Mouse (Mus musculus) hindbrain, embryonic 15.5 days (tissue): Measurements from ENCODE around the gene Ttll5. TPM values are rescaled to one million over a fixed set of nuclear protein-coding genes. Genes with fewer than 3 reads are reported as not detected.

Source experiments
- ATAC-seq: fragments of 200-750 bp; cut with Nextera tagmentation; 2 replicates; pipeline ENCODE4 v1.8.0; 2017; ENCODE audit warnings: low read depth, moderate number of reproducible peaks, moderate TSS enrichment; ENCODE audit not compliant: low FRiP score
- H3K27ac ChIP-seq: fragments of 300-500 bp; sonication (generic); replicated peaks from 2 replicates; pipeline ENCODE4 v1.5.1; 2015; ENCODE audit warnings: mild to moderate bottlenecking, inconsistent platforms
- H3K27me3 ChIP-seq: fragments of 300-500 bp; sonication (generic); 2 replicates; pipeline ENCODE4 v1.6.1; 2015; ENCODE audit warnings: control low read depth, inconsistent platforms
- H3K36me3 ChIP-seq: fragments of 300-500 bp; sonication (generic); 2 replicates; pipeline ENCODE4 v1.6.1; 2015; ENCODE audit warnings: control low read depth, inconsistent platforms
- H3K4me1 ChIP-seq: fragments of 300-500 bp; sonication (generic); replicated peaks from 2 replicates; pipeline ENCODE4 v1.6.1; 2015; ENCODE audit warnings: control low read depth, inconsistent platforms
- H3K4me2 ChIP-seq: fragments of 300-500 bp; sonication (generic); 2 replicates; pipeline ENCODE4 v1.6.1; 2015; ENCODE audit warnings: moderate library complexity, mild to moderate bottlenecking, inconsistent platforms
- H3K4me3 ChIP-seq: fragments of 300-500 bp; sonication (generic); 2 replicates; pipeline ENCODE4 v1.5.1; 2015; ENCODE audit warnings: mild to moderate bottlenecking, inconsistent platforms
- H3K9ac ChIP-seq: fragments of 300-500 bp; sonication (generic); 2 replicates; pipeline ENCODE4 v1.6.1; 2015; ENCODE audit warnings: inconsistent platforms
- H3K9me3 ChIP-seq: fragments of 300-500 bp; sonication (generic); 2 replicates; pipeline ENCODE4 v1.6.1; 2016; ENCODE audit warnings: control low read depth, inconsistent platforms
- whole genome bisulfite sequencing: fragments of 180-500 bp; shearing (Covaris S2); methylation state at CpG from one replicate; pipeline ENCODE4 v1.1.7; 2015; 5-methylcytosine and 5-hydroxymethylcytosine counted together
- polyA plus RNA-seq: library from polyadenylated mRNA; unstranded; fragments of >200 nt; fragmentation: Nextera tagmentation; extraction: Ambion mirVana; gene quantifications from 2 replicates; pipeline ENCODE4 v1.2.1, GENCODE M21; 2015

The Ttll5 gene
- polyA plus RNA-seq, 1 experiment from 2014 or later = 11.8 TPM

DNA sequence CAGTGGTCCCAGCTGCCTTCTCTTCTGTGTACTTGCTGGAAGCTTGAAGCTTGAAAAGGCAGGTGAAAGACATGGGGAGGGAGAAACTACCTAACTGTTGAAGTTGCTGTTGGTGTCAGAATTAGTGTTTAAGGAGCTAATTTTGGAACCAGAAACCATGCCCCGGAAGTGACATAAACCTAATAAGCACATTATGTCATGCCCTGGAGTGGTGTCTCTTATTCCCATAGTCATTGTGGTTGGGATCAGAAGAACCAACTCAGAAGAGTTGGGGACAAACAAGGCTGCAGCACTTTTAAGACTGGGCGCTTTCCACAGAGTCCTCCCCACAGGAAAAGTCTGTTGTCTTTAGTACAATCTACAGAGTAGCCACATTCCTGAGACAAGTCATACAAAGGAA is 134.0 kb downstream of the Ttll5 start:
- H3K27ac ChIP-seq = no peak overlapping the region
- no peaks in the 10 kb centered on the region for H3K27me3 ChIP-seq
- no peak for ATAC-seq
- no peaks in the 10 kb centered on the region; the same call in 1 of the 2 replicates for H3K4me1 ChIP-seq
- 93% methylated on average over 2 of the region's 2 CpGs for WGBS
- no peak overlapping the region for H3K4me2 ChIP-seq
- no peak overlapping the region for H3K9ac ChIP-seq
- peaks cover 3% of the 10 kb centered on the region; the same call in 1 of the 2 replicates for H3K36me3 ChIP-seq
- H3K9me3 ChIP-seq = no peaks in the 10 kb centered on the region
- no peak overlapping the region for H3K4me3 ChIP-seq

DNA sequence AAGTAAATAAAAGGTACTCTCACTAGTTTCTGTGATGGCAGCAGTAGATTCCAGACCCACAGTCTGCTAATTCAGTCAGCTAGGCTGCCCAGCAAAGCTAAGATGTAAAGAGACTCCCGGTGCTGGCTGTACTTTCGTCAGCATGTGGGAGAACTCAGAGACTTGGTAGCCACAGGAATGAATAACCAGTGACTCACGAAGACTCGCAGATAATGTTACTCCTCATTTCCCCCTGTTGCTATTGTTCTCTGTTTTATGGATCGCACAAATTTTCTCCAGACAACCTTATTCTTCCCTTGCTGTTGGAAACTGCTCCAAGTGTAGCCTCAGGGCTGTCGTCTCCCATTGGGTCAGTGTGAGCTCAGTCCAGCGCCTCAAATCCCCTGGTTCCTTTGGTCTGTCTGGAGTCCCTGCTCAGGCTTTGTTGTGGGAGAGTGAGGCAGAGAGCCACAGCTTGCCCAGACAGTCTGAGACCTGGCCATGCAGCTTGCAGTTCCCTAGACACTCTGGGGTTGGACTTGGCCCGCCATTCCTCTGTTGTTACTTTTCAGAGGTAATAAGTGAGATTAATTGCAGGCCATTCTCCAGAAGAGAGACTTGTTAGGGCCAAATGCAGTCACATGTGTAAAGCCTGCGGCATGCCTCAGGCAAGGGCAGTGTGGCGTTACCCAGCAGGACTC is 135.5 kb downstream of the Ttll5 start:
- Histone ChIP-seq H3K27me3 (no peaks in the 10 kb centered on the region), H3K4me3 (no peak overlapping the region), H3K4me2 (no peak overlapping the region), H3K4me1 (no peaks in the 10 kb centered on the region; the same call in 1 of the 2 replicates), H3K9ac (no peak overlapping the region), H3K36me3 (no peaks in the 10 kb centered on the region), H3K27ac (no peak overlapping the region), H3K9me3 (no peaks in the 10 kb centered on the region)
- 72% methylated on average over 10 of the region's 10 CpGs for WGBS
- ATAC-seq = 0 out of 2 replicates have a peak, but pooled peaks have one; percentile 23

DNA sequence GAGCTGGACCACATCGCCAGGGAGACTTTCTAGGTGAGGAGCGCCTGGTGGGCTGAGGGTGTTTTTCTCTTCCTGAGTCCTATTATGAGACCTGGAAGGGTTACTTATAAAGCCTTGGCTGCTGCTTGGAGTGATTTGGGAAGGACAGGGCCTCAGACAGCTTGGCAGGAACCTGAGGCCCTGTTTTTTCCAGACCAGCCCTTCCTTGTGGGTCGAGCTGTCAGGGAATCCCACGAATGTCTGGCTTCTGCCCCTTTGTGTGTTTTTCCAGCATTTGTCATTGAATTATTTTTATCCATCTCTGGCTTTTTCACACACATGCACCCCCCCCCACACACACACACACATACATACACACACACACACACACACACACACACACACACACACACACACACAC is 136.2 kb downstream of the Ttll5 start:
- Histone ChIP-seq H3K27me3 (no peaks in the 10 kb centered on the region), H3K4me2 (no peak overlapping the region), H3K9ac (no peak overlapping the region), H3K9me3 (no peaks in the 10 kb centered on the region), H3K4me1 (no peaks in the 10 kb centered on the region; the same call in 1 of the 2 replicates), H3K27ac (no peak overlapping the region), H3K4me3 (no peak overlapping the region), H3K36me3 (no peaks in the 10 kb centered on the region)
- ATAC-seq = no peak
- WGBS = 90% methylated on average over 4 of the region's 4 CpGs

DNA sequence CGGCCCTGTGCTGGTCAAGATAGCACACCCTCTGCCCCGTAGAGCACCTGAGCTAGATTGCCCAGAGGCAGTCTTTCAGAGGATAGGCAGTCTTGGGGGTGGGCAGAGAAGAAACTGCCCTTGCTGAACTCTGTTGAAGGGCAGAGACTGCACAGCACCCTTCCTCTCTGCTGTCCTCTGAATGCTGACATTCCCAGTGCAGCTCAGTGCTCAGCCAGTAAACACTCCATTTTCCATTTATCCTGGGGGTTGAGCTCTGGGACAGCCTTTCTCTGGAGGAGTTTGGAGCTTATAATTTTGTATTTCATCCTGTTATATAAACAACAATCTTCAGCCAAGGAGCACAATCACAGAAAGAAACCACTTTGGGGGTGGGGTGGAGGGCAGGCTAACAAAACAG is 138.7 kb downstream of the Ttll5 start:
- 90% methylated on average over 2 of the region's 2 CpGs for WGBS
- ATAC-seq = no peak
- no peaks in the 10 kb centered on the region; the same call in 1 of the 2 replicates for H3K4me1 ChIP-seq

DNA sequence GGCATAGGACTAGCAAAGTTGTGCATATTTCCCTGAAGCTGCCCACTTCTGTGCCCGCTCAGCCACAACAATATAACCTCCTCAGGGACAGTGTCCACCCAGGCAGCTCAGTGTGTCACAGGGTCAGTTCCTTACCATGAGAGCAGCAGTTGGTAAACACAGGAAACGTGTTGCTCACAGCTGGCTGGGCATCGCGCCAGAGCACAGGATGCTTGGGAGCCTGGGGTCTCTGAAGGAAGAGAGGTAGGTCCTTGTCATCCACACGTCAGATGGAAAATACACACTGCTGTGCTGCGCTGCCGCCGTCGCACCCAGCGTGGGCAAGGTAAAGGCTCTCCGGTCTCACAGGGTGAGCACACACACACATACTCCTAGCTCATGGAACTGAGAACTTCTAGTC is 139.2 kb downstream of the Ttll5 start:
- Histone ChIP-seq H3K9me3 (no peaks in the 10 kb centered on the region), H3K4me2 (no peak overlapping the region), H3K27me3 (no peaks in the 10 kb centered on the region), H3K27ac (no peak overlapping the region), H3K36me3 (no peaks in the 10 kb centered on the region), H3K4me1 (no peaks in the 10 kb centered on the region; the same call in none of the 2 replicates), H3K9ac (no peak overlapping the region), H3K4me3 (no peak overlapping the region)
- ATAC-seq = no peak
- WGBS = 74% methylated on average over 11 of the region's 11 CpGs

More for the DNA sequence above, 138.7 kb downstream of the Ttll5 start:
- no peaks in the 10 kb centered on the region for H3K9me3 ChIP-seq
- H3K4me3 ChIP-seq = no peak overlapping the region
- H3K27me3 ChIP-seq = no peaks in the 10 kb centered on the region
- no peak overlapping the region for H3K9ac ChIP-seq
- H3K4me2 ChIP-seq = no peak overlapping the region
- H3K27ac ChIP-seq = no peak overlapping the region
- H3K36me3 ChIP-seq = no peaks in the 10 kb centered on the region

DNA sequence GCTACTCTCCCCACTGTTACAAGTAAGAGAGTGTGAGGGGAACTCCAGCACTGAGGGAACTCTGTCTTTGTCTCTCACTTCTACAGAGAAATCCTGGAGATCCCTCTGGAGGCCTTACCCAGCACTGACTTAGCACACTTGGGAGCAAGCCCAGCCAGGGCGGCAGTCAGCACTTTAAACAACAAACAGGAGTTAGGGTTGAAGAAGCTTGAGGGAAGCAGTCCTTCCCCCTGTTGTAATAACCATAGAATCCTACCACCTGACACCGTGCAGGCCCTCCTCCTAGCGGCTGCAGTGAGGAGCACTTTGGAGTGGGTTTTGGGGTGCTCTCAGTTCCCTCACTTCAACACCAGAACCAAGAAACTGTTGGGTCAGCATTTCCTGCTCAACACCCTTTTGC is 140.0 kb downstream of the Ttll5 start:
- H3K4me2 ChIP-seq = no peak overlapping the region
- H3K4me1 ChIP-seq = peaks cover under 1% of the 10 kb centered on the region
- H3K9ac ChIP-seq = no peak overlapping the region
- H3K27ac ChIP-seq = no peak overlapping the region
- H3K4me3 ChIP-seq = no peak overlapping the region
- no peaks in the 10 kb centered on the region for H3K9me3 ChIP-seq
- WGBS = 92% methylated on average over 3 of the region's 3 CpGs
- no peaks in the 10 kb centered on the region for H3K27me3 ChIP-seq
- H3K36me3 ChIP-seq = no peaks in the 10 kb centered on the region
- ATAC-seq = no peak

DNA sequence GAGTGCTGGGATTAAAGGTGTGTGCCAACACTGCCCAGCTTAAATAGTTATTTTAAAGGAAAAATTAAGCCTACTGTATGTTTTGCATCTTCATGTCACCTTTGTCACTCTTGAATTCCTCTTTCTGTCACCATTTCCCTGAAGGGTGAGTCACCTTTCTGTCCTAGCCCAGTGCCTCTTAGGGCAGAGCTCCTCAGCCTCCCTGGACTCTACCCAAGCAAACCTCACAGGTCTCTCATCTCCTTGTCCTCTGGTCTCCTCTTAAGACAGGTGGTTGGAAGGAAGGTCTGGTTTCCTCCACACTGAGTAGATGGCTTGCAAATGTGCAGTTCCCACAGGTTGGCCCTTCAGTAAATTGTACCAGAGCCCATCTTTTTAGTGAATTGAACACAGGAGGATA is 143.4 kb downstream of the Ttll5 start:
- Histone ChIP-seq H3K27ac (no peak overlapping the region), H3K27me3 (no peaks in the 10 kb centered on the region), H3K4me1 (peaks cover 16% of the 10 kb centered on the region), H3K36me3 (no peaks in the 10 kb centered on the region), H3K4me3 (no peak overlapping the region), H3K9ac (no peak overlapping the region), H3K4me2 (no peak overlapping the region), H3K9me3 (no peaks in the 10 kb centered on the region)
- ATAC-seq = no peak

DNA sequence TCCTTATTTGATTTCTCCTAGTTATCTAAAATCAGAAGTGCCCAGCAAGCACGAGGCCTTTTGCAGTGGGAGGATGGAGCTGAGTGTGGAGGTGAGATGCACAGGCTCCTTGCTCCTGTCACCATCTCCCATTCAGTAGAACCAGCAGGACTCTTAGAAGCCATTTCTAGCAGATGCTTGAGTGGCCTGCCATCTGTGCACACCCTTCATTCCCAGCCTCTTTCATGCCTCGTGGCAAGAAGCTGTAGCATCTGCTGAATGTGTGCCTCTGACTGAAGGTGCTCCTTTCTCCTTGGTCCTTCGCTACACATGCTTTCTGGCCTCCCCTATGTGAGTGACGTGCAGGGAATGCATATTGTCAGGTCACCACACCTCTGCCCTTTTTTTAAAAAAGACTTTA is 143.9 kb downstream of the Ttll5 start:
- Histone ChIP-seq H3K9ac (no peak overlapping the region), H3K27ac (no peak overlapping the region), H3K4me2 (no peak overlapping the region), H3K9me3 (no peaks in the 10 kb centered on the region), H3K36me3 (no peaks in the 10 kb centered on the region), H3K27me3 (no peaks in the 10 kb centered on the region), H3K4me1 (peaks cover 16% of the 10 kb centered on the region), H3K4me3 (no peak overlapping the region)
- no peak for ATAC-seq
- 73% methylated on average over 4 of the region's 4 CpGs for WGBS

DNA sequence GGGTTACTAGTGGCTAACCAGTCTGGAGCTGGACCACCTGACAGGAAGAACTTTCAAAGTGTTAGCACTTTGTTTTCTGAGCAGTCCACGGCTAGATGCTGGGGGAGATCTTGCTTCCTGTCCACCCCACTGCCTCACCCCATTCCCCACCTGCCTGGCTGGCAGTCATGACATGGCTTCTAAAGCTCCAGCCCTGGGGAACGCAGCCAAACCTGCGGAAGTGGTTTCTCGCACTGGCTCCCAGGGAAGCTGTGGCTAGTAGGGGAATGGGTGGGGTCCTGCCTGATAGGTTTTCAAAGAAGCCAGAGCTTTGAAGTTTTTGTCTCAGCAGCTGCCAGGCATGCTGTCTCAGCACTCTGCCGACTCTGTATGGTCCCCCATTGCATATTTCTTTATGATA is 145.1 kb downstream of the Ttll5 start:
- no peak overlapping the region for H3K9ac ChIP-seq
- H3K4me3 ChIP-seq = no peak overlapping the region
- WGBS = 63% methylated on average over 5 of the region's 5 CpGs
- H3K27me3 ChIP-seq = no peaks in the 10 kb centered on the region
- no peaks in the 10 kb centered on the region for H3K9me3 ChIP-seq
- no peaks in the 10 kb centered on the region for H3K36me3 ChIP-seq
- peaks cover 16% of the 10 kb centered on the region for H3K4me1 ChIP-seq
- H3K4me2 ChIP-seq = no peak overlapping the region
- no peak overlapping the region for H3K27ac ChIP-seq
- no peak for ATAC-seq

DNA sequence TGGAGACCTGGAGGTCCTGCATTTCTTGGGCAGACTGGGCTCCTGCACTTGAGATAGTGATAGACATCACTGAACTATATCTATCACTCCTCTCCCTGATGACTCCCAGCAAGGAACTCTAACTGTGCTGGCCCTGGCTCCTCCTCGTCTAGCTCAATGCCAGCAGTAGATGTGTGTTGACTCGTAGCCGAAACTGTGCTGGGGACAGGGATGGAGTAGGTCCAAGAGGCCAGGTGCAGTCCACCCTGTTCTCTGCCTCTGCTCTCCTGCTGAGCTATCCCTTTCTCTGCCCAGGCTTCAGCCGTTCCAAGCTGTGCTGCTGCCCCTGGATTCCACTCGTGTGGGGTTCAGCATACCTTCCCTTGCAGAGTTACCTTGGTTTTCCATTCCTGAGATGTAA is 145.7 kb downstream of the Ttll5 start:
- no peaks in the 10 kb centered on the region for H3K27me3 ChIP-seq
- WGBS = 68% methylated on average over 5 of the region's 5 CpGs

DNA sequence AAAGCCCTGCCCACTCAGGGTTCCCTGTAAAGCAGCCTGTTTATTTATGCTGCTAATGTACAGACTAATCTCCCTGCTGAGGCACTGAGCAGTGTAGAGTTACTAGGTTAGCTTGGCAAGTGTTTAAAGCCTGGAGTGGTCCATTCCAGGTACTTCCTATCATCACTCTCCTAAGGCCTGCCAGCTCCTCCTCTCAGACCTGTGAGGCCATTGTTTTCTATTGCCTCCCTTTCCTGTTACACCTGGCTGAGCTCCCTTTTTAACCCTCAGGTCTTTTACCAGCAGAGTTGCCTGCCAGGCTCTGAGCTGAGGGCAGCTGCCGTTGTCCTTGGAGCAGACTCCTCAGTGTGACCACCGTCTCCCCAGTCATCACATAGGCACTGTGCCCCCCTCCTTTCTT is 146.3 kb downstream of the Ttll5 start:
- no peak overlapping the region for H3K4me3 ChIP-seq
- no peaks in the 10 kb centered on the region for H3K27me3 ChIP-seq
- no peak overlapping the region for H3K4me2 ChIP-seq
- H3K9ac ChIP-seq = no peak overlapping the region
- WGBS = 66% methylated on average over 2 of the region's 2 CpGs
- H3K9me3 ChIP-seq = no peaks in the 10 kb centered on the region
- H3K36me3 ChIP-seq = no peaks in the 10 kb centered on the region
- no peak for ATAC-seq
- no peak overlapping the region for H3K27ac ChIP-seq
- H3K4me1 ChIP-seq = peaks cover 16% of the 10 kb centered on the region

More for the DNA sequence above, 145.7 kb downstream of the Ttll5 start:
- peaks cover 16% of the 10 kb centered on the region for H3K4me1 ChIP-seq
- no peak overlapping the region for H3K4me3 ChIP-seq
- H3K27ac ChIP-seq = no peak overlapping the region
- no peak overlapping the region for H3K9ac ChIP-seq
- no peaks in the 10 kb centered on the region for H3K36me3 ChIP-seq
- no peak for ATAC-seq
- no peak overlapping the region for H3K4me2 ChIP-seq
- H3K9me3 ChIP-seq = no peaks in the 10 kb centered on the region

DNA sequence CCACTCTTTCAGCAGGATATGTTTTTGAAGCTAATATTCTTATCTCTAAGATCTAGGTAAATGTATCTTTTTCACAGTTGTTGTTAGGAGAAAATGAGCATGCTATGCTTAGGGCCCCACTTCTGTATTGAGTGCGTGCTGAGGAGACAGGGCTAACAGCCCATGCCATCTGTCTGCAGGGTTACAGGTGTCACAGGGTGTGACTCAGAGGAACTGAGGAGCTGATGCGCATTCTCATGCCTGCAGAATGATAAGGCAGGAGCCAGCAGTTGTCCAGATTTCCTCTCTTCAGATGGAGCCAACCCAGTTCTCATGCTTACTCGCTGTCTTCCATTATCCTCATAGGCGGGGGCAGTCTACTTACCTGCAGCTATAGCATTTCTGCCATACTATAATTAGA is 147.2 kb downstream of the Ttll5 start:
- Histone ChIP-seq H3K9ac (no peak overlapping the region), H3K4me1 (peaks cover 16% of the 10 kb centered on the region), H3K4me2 (no peak overlapping the region), H3K27me3 (no peaks in the 10 kb centered on the region), H3K9me3 (no peaks in the 10 kb centered on the region), H3K36me3 (no peaks in the 10 kb centered on the region), H3K27ac (no peak overlapping the region), H3K4me3 (no peak overlapping the region)
- no peak for ATAC-seq
- WGBS = 83% methylated on average over 4 of the region's 4 CpGs

DNA sequence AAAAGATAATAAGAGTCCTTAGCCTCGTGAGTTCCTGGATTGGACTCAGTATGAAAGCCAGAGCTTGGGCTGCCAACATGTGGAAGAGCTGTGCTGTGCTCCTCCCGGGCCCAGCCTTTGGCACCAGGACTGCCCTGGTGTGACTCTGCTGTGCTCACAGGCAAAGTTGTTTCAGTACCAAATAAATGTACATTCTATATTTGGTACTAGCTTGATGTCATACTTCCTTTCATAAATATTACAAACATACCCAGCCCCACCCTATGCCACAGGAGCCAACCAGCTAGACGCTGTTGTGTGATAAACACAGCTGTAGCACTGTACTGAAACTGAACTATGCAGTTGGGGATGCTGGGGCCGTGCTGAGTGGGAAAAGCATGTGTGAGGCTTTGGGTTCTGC is 149.1 kb downstream of the Ttll5 start:
- no peak for ATAC-seq
- no peaks in the 10 kb centered on the region for H3K27me3 ChIP-seq
- WGBS = 72% methylated on average over 4 of the region's 4 CpGs
- H3K9ac ChIP-seq = no peak overlapping the region
- H3K4me2 ChIP-seq = no peak overlapping the region
- peaks cover 16% of the 10 kb centered on the region for H3K4me1 ChIP-seq
- H3K4me3 ChIP-seq = no peak overlapping the region
- H3K36me3 ChIP-seq = no peaks in the 10 kb centered on the region
- H3K27ac ChIP-seq = no peak overlapping the region
- H3K9me3 ChIP-seq = no peaks in the 10 kb centered on the region
